Mouse (Mus musculus): Measurements from ENCODE around the gene Pitpnc1.

GRCm38 (mm10) chr11:107386481-107386880 is 84.0 kb downstream of the Pitpnc1 start:
- TF ChIP-seq CTCF (IDR thresholded peaks at IDR 0.05; ENCODE audit: low read depth, low read length) (no peak), POLR2A (IDR thresholded peaks at IDR 0.05; ENCODE audit: extremely low read depth, insufficient read depth, low read length) (no peak)
